Mouse (Mus musculus): ENCODE data around the gene Khdrbs1.

DNA sequence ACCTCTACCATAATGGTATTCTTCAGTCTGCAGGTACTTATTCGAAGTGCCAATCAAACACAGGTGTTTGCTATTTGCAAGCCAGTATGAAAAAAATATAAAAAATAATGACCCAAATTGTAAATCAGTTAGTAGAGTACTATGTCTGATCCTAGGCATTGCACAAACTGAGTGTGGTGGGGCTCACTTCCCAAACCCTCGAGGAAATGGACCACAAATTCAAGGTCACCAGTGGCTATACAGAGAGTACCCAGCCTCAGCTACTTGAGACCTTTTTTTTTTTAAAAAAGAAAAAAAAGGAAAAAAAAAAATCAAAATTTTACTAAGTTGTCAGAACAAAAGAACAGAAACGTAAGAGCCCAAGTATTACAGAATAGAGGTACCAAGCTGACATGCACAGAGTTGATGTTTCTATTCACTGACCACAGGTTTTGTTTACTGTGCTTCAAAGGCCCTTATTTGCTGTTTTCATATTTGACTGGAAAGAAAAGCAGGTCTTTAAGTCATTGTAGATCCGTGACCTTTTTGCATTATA, 2.9 kb downstream of the Khdrbs1 start:
- TF ChIP-seq CTCF (IDR thresholded peaks at IDR 0.05; ENCODE audit: low read depth, low read length) (no peak), POLR2A (IDR thresholded peaks at IDR 0.05; ENCODE audit: insufficient read depth, low read length) (no peak), EP300 (IDR thresholded peaks at IDR 0.05; ENCODE audit: insufficient read depth, low read depth, low read length) (no peak)
